Mouse (Mus musculus): ENCODE data around the gene Gm27179.
"Not testable (repeated sequence)": the region's sequence is repeated elsewhere in the genome, so short reads cannot be mapped to it uniquely, and the experiment has no call there.

Gm27179 gene

DNA sequence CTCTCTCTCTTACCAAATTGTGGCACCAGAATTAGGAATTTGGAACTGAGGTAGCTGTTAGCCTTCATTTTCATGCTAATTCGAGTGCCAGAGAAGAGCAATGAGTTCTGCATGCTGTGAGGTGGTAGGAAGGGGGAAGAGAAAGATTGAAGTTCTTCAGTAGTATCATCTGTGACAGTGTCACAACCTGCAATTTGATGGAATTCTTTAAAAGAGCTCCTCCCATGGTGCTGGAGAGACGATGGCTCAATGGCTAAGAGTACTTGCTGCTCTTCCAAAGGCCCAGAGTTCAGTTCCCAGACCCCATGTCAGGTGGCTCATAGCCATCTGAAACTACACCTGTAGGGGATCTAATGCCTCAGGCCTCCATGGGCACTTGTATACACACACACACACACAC is at the start of gene Gm27179:
Gene Gm27179, minus strand, starts transcription at position 101 of the 400 bp plus-strand sequence.
- DNase-seq (ENCODE audit: low spot score), result not testable (repeated sequence)

DNA sequence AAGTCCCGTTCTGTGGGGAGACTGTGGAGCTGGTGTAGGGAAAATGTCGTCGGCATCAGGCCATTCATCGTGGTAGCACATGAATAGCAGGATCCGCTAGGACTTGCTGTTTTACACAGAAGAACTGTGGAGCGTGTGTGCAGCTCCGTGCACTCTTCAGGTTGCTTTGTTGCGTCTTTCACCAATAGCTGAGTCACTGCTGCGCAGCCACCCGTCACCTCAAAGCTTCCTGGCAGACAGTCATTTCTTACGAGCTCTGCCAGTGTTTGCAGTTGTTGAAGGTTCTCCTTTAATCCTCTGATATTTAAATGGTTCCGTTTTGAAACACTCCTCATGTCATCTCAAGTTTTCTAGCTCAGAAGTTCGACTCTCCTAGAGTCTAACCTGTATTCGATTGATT is 45.2 kb upstream of the Gm27179 start:
- DNase-seq (ENCODE audit: low spot score), result not testable (repeated sequence)

DNA sequence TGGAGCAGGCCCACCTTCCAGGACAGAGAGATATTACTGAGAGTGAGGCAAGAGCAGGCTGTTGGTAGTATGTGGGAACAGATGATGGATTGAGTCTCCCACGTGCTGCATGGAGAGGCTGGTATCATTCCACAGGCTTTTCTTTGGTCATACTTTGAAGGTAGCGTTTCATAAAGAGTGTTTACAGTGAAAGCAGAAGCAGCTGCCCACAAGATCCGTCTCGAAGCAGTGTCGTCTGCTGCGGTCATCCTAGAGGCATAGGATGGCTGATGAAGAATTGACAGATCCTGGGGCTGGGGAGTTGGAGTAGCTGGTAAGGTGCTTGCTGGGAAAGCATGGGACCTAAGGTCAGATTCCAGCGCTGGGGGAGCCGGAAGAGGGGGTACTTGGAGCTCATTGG is 44.5 kb upstream of the Gm27179 start:
- not testable (repeated sequence) for DNase-seq (ENCODE audit: low spot score)

DNA sequence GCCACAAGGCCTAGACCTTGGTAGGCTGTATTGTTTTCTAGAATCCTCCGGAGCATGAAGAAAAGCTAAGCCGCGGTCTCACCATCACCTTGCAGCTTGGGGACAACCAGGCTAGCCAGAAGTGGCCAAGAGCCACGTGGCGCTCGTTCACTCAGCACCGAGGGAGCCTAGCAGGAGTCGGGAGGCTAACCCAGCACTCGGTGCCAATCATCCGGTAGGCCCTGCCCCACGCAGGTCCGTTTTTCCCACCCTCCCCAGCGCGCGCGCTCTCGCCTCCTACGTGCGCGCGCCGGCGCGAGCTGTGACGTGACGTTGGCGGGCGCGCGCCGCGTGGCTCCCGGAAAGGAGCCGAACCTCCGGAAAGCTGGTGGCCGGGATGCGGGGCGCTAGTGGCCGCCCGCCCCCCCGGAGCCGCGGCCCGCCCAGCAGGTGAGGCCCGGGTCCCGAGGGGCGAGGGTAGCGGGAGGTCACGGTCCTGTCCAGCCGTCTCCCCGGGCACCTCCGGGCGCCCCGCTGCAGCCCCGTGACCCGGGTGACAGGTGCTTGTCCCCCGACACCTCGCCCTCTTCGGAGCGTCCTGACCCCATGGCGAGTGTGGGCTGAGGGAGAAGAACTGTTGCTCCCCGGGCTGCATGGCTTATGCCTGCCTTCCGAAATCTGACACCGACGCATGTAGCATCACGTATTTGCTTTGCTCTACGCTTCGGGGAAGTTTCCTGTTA is 42.9 kb upstream of the Gm27179 start, which contains the start of gene Entpd4b:
Gene Entpd4b, plus strand, starts transcription at position 315 of the 722 bp plus-strand sequence.
- not testable (repeated sequence) for DNase-seq (ENCODE audit: low spot score)

DNA sequence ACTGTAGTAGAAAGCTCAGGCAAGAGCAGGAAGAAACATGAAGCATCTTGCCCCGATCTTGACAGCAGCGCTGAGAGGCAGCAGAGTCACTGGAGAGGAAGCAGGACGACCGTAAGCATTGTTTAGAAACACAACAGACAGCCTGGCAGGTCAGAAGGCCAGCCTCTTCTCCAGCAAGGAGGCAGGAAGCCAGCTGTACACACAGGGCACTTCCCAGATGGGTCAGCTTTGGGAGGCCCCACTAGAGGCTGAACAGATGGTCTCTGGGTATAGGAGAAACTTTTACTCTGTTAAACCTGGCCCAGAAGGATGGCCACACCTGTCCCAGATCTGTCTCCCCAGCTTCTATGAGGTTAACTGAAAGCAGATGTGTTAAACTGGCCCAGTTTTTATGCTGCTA is 35.0 kb upstream of the Gm27179 start:
- not testable (repeated sequence) for DNase-seq (ENCODE audit: low spot score)

DNA sequence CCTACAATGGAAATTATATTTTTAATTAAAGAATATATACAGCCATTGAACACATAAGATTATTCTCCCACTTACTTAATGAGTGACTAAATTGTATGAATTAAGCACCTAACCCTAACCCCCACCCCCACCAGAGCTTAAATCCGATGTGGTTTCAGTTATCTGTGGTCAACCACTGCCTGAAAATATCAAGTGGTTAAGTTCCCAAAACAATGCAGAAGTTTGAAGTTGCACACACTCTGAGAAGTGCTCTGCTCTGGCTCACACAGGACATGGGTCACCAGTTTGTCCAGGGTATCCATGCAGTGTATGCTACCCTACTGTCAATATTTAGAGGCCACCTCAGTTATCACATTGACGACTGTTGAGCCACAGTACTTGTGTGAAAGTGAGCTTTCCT is 32.7 kb upstream of the Gm27179 start:
- not testable (repeated sequence) for DNase-seq (ENCODE audit: low spot score)

DNA sequence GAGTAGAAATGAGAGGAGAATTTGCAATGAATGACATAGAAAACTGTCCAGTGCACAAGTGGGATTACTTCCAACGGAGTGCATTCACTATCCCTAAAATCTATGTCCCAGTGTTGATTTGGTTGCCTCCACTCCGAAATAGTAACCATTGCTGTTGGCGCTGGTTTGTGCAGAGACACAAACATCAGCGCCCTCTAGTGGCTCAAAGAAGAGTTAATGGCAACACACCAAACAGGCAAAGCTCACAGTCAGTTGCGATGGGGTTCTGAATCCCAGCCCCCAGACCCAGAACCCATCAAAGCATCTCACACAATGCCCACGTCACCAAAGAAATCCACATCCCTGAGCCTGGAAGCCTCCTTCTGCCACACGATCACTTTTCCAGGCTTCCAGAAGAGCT is 31.7 kb upstream of the Gm27179 start:
- DNase-seq (ENCODE audit: low spot score), result not testable (repeated sequence)

DNA sequence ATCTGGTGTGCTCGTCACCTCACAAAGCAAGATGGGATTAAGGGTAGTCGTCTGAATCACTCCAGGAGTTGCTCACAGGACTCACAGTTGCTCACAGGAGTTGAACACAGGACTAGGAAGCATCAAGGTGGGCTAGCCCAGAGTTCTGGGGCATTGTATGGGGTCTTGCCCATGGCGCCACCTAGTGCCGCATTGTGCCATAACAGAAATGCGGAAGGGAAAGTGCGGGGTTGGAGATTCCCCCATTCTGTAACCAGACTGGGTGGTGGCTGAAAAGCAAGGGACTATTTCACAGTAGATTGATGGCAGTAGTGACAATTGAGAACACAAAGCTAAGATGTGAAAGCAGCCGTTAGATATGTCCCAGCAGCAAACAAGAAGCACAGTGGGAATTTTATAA is 30.3 kb upstream of the Gm27179 start:
- DNase-seq (ENCODE audit: low spot score), result not testable (repeated sequence)

DNA sequence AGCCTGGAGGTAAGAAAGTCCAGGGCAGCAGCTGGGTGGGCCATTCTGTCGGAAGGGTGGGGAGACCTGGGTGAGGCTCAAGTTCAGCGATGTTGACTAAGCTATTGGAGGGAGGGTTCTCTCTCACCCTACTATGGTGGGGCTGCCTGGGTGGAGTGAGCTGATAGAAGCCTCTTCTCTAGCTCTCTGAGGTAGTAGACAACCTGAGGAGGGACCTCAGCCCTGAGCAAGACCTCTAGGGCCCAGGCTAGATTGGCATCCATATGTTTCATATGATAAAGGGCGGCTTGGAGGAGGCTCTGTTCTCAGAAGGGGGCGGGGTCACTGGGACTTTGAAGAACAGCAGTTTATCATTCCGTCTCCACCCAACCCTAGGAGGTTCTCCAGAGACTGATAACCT is 27.8 kb upstream of the Gm27179 start:
- not testable (repeated sequence) for DNase-seq (ENCODE audit: low spot score)

DNA sequence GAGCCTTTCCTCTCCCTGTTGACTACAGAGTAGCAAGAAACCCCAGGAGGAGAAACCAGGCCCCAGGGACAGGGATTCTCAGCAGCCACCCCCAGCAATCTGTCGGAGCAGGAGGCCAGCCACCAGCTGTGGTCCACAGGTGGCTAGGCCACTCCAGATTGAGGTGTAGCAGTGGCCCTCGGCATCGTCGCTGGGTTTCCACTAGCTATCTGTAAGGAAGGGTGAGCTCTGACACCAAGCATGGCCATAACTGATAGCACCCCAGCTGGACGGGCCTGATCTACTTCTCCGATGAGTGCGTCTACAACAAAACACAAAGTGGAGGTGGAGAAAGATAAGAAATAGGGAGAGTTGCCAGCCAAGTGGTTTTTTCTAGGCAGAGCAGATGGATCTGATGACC is 24.2 kb upstream of the Gm27179 start:
- not testable (repeated sequence) for DNase-seq (ENCODE audit: low spot score)

DNA sequence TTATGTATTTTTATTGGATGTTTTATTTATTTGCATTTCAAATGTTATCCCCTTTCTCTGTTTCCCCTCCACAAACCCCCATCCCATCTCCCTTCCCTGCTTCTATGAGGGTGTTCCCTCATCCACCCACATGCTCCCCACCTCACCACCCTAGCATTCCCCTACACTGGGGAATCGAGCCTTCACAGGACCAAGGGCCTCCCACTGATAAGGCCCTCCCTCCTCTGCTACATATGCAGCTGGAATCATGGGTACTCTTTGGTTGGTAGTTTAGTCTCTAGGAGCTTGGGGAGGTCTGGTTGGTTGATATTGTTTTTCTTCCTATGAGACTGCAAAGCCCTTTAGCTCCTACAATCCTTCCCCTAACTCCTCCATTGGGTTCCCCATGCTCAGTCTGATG is 13.9 kb upstream of the Gm27179 start:
- not testable (repeated sequence) for DNase-seq (ENCODE audit: low spot score)

DNA sequence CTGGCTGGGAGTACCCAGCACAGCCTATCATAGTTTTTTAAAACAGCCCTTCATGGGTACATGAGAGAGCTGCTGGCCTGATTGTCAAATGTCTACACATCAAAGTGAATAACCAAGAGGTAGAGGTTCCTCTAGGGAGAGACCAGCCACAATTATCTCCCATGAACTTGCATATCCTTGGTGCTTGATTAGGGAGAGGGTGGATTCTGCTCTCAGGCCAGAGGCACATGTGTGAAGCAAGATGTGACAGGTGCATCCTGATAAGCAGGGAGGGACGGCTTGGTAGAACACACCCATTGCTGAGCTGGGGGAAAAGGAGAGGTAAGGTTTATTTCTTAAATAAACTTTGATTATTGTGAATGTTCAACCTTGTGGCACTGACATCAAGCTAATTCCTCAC is 10.7 kb upstream of the Gm27179 start:
- not testable (repeated sequence) for DNase-seq (ENCODE audit: low spot score)

DNA sequence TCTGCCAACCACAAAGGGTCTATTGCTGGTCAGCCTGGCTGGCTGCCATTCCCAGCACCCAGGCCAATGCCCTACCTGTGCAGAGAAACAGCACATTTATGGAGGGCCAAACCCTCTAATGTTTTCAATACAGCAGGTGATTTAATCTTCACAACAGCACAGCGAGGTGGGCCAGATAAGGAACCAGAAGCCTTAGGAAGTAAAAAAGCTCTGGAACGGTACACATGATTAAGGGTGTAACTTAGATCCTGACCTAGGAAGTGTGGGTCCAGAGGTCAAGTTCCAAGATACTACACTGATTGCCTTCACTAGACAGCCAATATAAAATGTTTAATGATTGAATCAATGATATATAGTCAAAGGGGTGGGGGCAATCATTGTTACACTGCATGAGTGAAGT is 8.5 kb upstream of the Gm27179 start:
- not testable (repeated sequence) for DNase-seq (ENCODE audit: low spot score)

DNA sequence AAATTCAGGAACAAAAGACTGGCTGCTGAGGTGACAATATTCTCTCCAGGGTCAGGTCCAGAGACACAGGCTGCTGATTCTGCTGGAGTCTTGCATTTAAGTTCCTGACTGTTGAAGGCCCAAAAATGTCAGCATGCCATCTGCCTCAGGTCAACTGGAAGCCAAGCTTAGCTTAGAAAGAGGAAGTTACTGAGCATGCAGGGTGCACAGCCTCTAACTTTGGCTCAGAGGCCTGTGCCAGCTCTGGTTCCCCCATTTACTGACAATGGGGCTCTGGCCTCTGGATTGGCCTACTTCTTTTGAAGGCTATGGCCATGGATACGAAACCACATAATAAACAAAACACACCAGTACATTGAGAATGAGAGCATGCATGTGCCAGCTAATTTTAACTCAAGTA is 5.3 kb downstream of the Gm27179 start:
- DNase-seq (ENCODE audit: low spot score), result not testable (repeated sequence)

DNA sequence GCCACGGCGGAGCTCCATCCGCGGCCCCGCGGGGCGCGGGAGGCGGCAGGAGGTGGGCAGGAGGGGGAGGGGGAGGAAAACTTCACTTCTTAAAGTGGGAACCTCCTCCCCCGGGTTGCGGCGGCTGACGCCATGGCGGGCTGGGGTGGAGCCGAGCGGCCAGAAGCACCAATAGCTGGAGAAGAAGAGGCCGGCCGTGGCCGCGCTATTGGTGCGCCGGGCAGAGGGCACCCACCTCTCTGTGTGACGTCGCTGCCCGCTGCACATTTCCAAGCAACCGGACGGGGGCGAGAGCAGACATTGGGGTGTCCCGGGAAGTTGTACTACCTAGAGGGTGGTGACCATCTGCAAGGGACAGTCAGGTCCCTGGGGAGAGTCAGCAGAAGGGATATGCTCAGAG is 9.2 kb downstream of the Gm27179 start, which contains the start of gene Gm16867:
Gene Gm16867, minus strand, starts transcription at position 189 of the 400 bp plus-strand sequence.
- not testable (repeated sequence) for DNase-seq (ENCODE audit: low spot score)

DNA sequence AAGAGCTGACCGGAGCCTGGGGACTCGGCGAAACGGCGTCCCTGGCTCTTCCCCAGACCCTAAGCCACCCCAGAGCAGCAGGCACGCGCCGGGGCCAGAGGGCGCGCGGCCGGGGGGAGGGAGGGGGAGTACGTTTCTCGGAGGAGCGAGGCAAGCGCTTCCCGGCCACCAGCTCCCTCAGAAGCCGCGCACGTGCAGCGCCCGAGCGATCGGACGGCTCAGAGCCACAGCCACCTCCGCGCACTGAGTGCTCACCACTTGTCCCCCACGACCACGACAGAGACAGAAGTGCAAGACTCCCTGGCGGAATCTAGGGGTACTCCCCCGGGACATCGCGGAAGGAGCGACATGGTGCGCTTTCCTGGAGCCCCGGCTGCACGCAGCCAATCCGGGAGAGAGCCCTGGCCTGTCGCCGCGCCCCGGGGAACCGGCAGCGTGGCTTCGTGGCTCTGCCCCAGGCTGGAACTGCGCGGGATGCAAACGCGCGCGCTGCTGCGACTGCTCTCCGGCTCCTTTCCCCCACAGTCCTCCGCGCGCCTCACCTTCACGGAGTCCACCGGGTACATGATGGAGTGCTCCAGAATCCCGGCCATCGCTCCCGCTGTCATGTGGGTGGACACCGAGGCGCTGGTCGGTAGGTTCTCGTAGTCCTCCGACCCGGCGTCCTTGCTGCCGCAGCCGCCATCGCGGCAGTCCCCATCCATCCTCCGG is 9.8 kb downstream of the Gm27179 start:
- DNase-seq (ENCODE audit: low spot score), result not testable (repeated sequence)

DNA sequence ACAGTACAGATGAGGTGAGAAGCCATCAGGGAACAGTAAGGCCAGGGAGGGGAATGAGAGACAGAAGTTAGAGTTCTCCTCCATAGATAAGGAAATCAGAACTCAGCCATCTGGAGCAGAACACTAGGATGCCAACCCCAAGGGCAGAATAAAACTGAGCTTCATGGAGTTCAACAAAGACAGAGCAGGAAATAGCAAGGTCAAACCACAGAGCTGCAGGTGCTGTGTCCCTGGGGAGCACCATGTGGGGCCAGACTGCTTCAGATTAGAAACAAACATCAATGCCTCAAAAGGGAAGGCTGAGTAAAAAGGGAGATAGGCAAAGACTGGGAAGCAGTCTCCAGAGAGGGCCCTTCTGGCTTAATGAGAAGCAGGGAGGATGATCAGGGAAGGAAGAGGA is 16.1 kb downstream of the Gm27179 start:
- not testable (repeated sequence) for DNase-seq (ENCODE audit: low spot score)

DNA sequence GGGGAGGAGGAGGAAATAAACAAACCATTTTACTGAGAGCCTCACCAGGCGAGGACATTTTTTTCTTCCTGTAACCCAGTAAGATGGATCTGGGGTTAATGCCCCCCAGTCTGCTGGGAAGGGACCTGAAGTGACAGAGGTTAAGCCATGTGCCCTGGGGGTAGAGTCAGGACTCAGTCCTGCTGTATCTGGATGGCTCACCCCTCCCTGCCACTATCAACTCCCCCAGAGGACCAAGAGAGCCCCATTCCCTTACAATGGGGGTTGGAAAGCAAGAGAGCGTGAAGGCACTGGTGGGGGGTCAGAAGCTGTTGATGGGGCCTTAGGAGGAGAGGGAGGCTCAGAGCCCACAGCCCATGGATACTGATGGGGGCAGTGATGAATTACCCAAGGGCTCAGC is 17.4 kb downstream of the Gm27179 start:
- DNase-seq (ENCODE audit: low spot score), result not testable (repeated sequence)

DNA sequence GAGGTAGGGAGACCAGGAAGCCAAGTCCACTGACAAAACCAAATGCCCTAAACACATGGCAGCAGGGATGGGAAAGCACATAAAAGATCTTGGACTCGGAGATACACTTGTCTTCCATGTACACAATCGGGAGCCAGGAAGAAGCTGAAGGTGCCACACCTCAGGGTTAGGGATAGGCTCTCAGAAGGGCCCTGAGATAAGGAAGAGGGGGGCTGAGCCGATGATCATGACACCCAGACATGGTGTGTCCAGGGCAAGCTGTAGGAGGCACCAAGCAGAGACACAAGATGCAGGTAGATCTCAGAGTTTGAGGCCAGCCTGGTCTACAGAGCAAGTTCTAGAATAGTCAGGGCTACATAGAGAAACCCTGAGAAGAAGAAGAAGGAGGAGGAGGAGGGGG is 17.8 kb downstream of the Gm27179 start:
- not testable (repeated sequence) for DNase-seq (ENCODE audit: low spot score)

DNA sequence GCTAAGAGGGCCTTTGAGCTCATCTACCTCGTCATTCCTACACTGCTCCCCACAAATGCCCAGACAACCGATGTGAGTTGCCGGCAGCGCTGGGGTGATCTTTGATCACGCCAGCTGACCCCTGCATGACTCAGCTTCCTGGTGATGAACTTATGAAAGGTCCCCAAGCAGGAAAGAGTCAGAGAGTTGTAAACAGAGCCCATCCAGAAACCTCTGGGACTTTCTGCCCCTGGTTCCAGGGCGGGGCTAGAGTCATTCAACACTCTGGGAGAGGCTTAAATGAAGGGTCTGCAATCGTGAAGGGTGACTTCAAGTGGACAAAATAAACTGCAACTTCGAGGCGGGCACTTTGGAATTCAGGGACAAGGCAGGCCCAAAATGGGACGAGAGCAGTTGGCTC is 24.3 kb downstream of the Gm27179 start:
- not testable (repeated sequence) for DNase-seq (ENCODE audit: low spot score)

DNA sequence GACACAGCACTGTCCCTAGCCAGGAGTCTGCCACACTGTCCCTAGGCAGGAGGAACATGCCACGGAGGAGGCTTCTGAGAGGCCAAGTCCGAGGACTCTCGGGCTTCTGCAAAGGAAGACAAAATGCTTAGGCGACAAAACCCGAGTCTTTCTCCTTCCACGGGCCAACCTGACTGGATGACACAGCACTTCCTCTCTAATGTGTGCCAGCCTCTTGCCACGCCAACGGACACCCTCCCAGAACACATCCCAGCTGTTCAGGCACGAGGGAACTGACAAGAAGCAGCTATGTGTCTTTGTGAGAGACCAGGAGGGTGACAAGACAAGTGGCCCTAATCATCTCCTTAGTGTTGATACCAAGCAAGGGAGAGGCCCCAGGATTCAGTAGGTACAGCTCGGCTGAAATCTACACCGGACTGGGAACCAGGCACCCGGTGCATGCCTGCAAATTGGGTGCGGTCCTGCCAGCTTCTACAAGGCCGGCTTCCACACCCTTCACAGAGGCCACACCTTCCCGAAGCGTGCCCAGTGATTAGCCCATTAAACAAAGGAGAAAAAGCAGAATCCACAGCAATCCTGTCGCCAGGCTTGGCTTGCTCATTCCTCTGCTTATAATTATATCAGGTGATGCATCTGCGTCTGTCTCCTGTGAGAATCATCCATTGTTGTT is 26.7 kb downstream of the Gm27179 start:
- DNase-seq (ENCODE audit: low spot score), result not testable (repeated sequence)

DNA sequence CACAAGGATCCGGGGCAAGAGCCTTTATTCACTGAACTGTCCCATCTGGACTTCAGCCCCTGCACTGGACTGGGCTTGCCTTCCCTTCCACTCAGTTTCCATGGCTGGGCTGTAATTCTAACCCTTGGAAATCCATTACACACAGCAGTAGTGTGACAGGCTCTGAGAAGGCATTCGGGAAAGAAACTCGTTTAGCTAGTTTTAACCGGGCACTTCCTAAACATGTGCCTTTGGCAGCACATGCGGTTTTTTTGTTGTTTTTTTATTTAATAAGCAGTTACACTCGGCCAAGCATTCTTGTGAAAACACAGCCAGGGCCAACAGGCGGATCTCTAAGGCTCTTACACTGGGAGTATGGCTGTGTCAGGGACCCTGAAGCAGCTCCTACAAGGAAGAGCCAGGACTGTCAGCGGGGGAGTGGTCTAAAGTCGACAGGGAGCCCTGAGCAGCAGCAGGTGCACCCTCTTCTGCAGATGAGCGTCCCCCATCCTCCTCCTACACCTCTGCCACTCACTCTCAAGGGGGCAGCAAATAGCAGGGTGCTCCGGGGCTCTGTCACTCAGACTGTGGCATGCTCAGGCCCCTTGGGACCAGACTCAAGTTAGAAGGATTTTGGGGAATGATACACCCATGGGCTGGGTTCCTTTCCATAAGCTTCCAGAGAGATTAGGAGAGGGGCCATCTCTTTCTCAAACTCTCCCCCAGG is 38.3 kb downstream of the Gm27179 start:
- DNase-seq (ENCODE audit: low spot score), result not testable (repeated sequence)

All from c-Kit-positive CD71-positive TER-119-positive erythroid progenitor cells, embryonic 14.5 days (primary cell).